Mouse (Mus musculus): ENCODE measurements around the gene Galk1. TPM values are rescaled to one million over a fixed set of nuclear protein-coding genes. Genes with fewer than 3 reads are reported as not detected.

Gene Galk1
- total RNA-seq, 1 experiment from 2014 or later = 36.0 TPM

DNA sequence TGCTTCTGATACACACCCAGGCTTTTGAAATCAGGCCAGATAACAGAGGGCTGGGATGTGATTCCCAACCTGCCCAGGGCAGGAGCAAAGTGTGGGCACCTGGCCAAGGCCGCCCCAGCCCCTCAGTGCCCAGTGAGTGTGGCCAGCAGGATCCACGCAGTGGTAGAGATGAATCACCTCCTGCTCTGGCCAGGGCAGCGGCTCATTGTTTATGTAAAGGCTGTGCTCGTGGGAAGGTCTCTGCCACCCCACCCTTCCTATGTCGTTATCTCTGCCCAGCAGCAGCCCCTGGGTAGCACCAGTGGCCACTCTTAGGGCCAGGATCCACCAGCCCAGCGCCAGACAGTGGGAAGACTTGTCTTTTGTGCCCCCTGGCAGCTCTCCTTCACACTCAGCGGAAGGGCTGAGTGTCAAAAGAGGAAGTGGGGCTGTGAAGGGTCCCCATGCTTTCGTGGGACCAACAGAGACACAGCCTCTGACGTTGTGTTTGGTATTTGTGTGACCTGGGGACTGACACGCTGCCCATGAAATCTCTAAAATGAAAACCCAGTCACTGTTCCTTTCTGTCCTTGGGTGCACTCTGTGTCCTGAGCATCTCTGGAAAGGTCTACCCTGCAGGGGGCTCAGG lies 47.4 kb downstream of the Galk1 start:
- peak; percentile 46 to 54 for ATAC-seq (replicated peaks in 1 of 2; ENCODE audit: insufficient read depth in 1 of 2, low FRiP score in 2 of 2, low TSS enrichment in 1 of 2, low read depth in 1 of 2, poor library complexity in 2 of 2, severe bottlenecking in 2 of 2)

DNA sequence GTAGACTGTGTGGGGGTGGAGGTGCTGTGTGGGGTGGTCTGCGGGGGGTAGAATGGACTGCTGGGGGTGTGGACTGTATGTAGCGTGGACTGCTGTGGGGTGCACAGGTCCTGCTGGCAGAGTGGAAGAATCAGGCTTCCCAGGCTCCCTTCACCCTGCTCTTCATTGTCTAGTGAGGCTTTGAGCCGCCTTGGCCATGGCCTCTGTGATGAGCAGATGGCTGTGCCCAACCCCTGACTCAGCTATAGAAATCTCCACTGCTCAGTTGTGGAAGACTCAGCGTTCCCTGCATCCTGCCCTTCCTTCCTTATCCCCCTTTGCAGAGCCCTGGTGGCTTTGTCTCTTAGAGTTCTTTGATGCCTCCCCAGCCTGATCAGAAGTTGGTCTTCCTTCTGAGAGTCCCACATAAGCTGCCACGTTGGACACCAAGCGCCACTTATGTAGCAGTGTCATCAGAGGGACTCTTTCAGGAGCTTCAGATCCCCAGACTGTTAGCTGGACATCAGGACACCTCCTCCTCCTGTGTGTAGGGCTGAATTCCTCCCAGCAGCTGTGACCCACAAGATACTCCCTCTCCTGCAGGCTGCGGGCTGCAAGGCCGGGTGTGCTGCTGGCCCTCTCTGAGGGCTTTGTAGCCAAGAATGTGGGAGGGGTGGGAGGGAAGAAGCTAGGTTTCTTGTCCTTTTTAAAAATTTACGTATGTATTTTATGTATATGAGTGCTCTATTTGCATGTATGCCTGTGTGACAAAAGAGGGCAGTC lies 49.7 kb downstream of the Galk1 start:
- no peak for ATAC-seq (replicated peaks in 1 of 2; ENCODE audit: insufficient read depth in 1 of 2, low FRiP score in 2 of 2, low TSS enrichment in 1 of 2, low read depth in 1 of 2, poor library complexity in 2 of 2, severe bottlenecking in 2 of 2)

DNA sequence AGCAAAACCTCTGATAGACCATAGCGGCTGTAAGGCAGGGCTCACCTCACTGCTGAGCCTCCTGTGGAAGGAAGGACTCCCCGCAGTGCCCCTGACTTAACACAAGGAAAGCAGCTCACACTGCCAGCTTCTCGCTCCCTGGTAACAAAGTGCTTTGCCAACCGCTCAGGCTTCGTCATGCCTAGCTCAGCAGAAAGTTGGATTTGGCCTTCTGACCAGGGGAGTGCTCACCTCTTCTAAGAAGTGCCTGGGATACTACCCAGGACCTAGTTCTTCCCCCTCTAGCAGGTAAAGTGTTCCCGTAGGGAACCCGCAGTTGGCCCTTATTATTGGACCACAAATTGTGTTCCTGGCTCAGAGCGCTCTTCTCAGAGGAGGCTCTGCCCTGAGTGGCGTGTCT lies 53.5 kb downstream of the Galk1 start:
- no peak for ATAC-seq (replicated peaks in 1 of 2; ENCODE audit: insufficient read depth in 1 of 2, low FRiP score in 2 of 2, low TSS enrichment in 1 of 2, low read depth in 1 of 2, poor library complexity in 2 of 2, severe bottlenecking in 2 of 2)

Other genes starting within 250 kb of the Galk1 start
- 10.9 and 33.5 TPM in 2 replicates for gene Tmem94, start 247.3 kb downstream of the Galk1 start, total RNA-seq (2017)
- 3.7 and 5.0 TPM in 2 replicates for gene Caskin2, start 199.1 kb downstream of the Galk1 start, total RNA-seq (2017)
- 23.5 and 28.7 TPM in 2 replicates for gene Tsen54, start 198.0 kb downstream of the Galk1 start, total RNA-seq (2017)
- gene Llgl2, start 188.7 kb downstream of the Galk1 start, total RNA-seq (2017) = 5.9 and 6.5 TPM in 2 replicates
- gene Myo15b, start 154.3 kb downstream of the Galk1 start, total RNA-seq (2017) = 0.60 and 0.75 TPM in 2 replicates
- 7.3 and 32.0 TPM in 2 replicates for gene Smim5, start 112.8 kb downstream of the Galk1 start, total RNA-seq (2017)
- 3.8 and 6.6 TPM in 2 replicates for gene Smim6, start 100.7 kb downstream of the Galk1 start, total RNA-seq (2017)
- 116 and 170 TPM in 2 replicates for gene Sap30bp, start 79.4 kb downstream of the Galk1 start, total RNA-seq (2017)
- 13.6 and 14.8 TPM in 2 replicates for gene Recql5, start 79.2 kb downstream of the Galk1 start, total RNA-seq (2017)
- gene Itgb4, start 38.0 kb downstream of the Galk1 start, total RNA-seq (2017) = 0.56 and 5.8 TPM in 2 replicates
- 997 and 1,138 TPM in 2 replicates for gene H3f3b, start 15.2 kb upstream of the Galk1 start, total RNA-seq (2017)
- gene Unk, start 17.6 kb upstream of the Galk1 start, total RNA-seq (2017) = 19.1 and 19.9 TPM in 2 replicates
- gene Unc13d, start 65.2 kb upstream of the Galk1 start, total RNA-seq (2017) = 33.5 and 42.0 TPM in 2 replicates
- 38.6 and 44.8 TPM in 2 replicates for gene Wbp2, start 74.3 kb upstream of the Galk1 start, total RNA-seq (2017)
- 18.2 and 21.3 TPM in 2 replicates for gene Trim47, start 114.5 kb upstream of the Galk1 start, total RNA-seq (2017)
- gene Trim65, start 118.4 kb upstream of the Galk1 start, total RNA-seq (2017) = 9.1 TPM in 2 replicates
- 17.8 and 19.8 TPM in 2 replicates for gene Mrpl38, start 126.1 kb upstream of the Galk1 start, total RNA-seq (2017)
- gene Fbf1, start 155.4 kb upstream of the Galk1 start, total RNA-seq (2017) = 17.6 and 46.2 TPM in 2 replicates
- gene Ten1, start 186.1 kb upstream of the Galk1 start, total RNA-seq (2017) = 12.3 and 22.2 TPM in 2 replicates
- gene Acox1, start 186.3 kb upstream of the Galk1 start, total RNA-seq (2017) = 43.2 and 45.2 TPM in 2 replicates
- gene Evpl, start 225.4 kb upstream of the Galk1 start, total RNA-seq (2017) = 2.4 and 2.9 TPM in 2 replicates

Measured in hematopoietic stem cell, adult 5-6 weeks (primary cell).